Mouse (Mus musculus) megakaryocyte-erythroid progenitor cell, adult 5-6 weeks (primary cell): ENCODE data around the gene Sae1. TPM values are rescaled to one million over a fixed set of nuclear protein-coding genes. Genes with fewer than 3 reads are reported as not detected.

Experiments used
- ATAC-seq: replicated peaks from 2 replicates; pipeline ENCODE4 v1.8.0; 2016; ENCODE audit warnings: mild to moderate bottlenecking, inconsistent platforms; ENCODE audit not compliant: severe bottlenecking, poor library complexity, low FRiP score, low TSS enrichment
- total RNA-seq, 2 experiments: library from RNA; stranded (forward) in 1 of 2; stranded (reverse) in 1 of 2; fragments of 200-1000, 215-1000 nt in 1 of 2; fragments of >200 nt in 1 of 2; fragmentation: Nextera tagmentation in 1 of 2; gene quantifications; 2 replicates each; pipeline ENCODE4 v1.2.3; 2014 to 2017

Sae1 gene
- total RNA-seq, 2 experiments from 2014 or later: 134 to 478 TPM

GRCm38 (mm10) chr7:16294837-16295236 lies 92.8 kb downstream of the Sae1 start:
- peak; percentile 76 for ATAC-seq

GRCm38 (mm10) chr7:16294346-16294745 lies 93.3 kb downstream of the Sae1 start:
- ATAC-seq: peak; percentile 66

- no peak for ATAC-seq
Observed at GRCm38 (mm10) chr7:16287791-16288190, 99.8 kb downstream of the Sae1 start.

GRCm38 (mm10) chr7:16287016-16287415 lies 100.6 kb downstream of the Sae1 start:
- ATAC-seq: no peak

GRCm38 (mm10) chr7:16286026-16286961 lies 101.3 kb downstream of the Sae1 start, which contains the start of gene Ccdc9:
Ccdc9 (minus strand) TSS chr7:16286795.
- ATAC-seq: peak; percentile 86

GRCm38 (mm10) chr7:16285450-16286025 lies 102.1 kb downstream of the Sae1 start:
- ATAC-seq: peak; percentile 38

- no peak for ATAC-seq
Observed at GRCm38 (mm10) chr7:16284904-16285303, 102.7 kb downstream of the Sae1 start.

- no peak for ATAC-seq
Observed at GRCm38 (mm10) chr7:16284001-16284400, 103.6 kb downstream of the Sae1 start.

- no peak for ATAC-seq
Observed at GRCm38 (mm10) chr7:16282334-16282733, 105.3 kb downstream of the Sae1 start.

GRCm38 (mm10) chr7:16280721-16281120 lies 106.9 kb downstream of the Sae1 start:
- no peak for ATAC-seq

GRCm38 (mm10) chr7:16274922-16275890 lies 112.4 kb downstream of the Sae1 start:
- peak; percentile 53 for ATAC-seq

GRCm38 (mm10) chr7:16273766-16274140 lies 113.9 kb downstream of the Sae1 start:
- peak; percentile 66 for ATAC-seq

- ATAC-seq: peak; percentile 58
Observed at GRCm38 (mm10) chr7:16273081-16273765, 114.4 kb downstream of the Sae1 start, which contains the start of gene Inafm1. Inafm1 (minus strand) TSS chr7:16273617.

GRCm38 (mm10) chr7:16272681-16273080 lies 114.9 kb downstream of the Sae1 start:
- ATAC-seq: peak; percentile 53

GRCm38 (mm10) chr7:16271139-16271538 lies 116.5 kb downstream of the Sae1 start:
- ATAC-seq: no peak
